Mouse (Mus musculus): ENCODE data around the gene 2810004N23Rik. TPM values are rescaled to one million over a fixed set of nuclear protein-coding genes. Genes with fewer than 3 reads are reported as not detected.
"Not testable (repeated sequence)": the region's sequence is repeated elsewhere in the genome, so short reads cannot be mapped to it uniquely, and the experiment has no call there.

Gene 2810004N23Rik
- polyA plus RNA-seq, 1 experiment from 2014 or later, result 42.8 TPM

DNA sequence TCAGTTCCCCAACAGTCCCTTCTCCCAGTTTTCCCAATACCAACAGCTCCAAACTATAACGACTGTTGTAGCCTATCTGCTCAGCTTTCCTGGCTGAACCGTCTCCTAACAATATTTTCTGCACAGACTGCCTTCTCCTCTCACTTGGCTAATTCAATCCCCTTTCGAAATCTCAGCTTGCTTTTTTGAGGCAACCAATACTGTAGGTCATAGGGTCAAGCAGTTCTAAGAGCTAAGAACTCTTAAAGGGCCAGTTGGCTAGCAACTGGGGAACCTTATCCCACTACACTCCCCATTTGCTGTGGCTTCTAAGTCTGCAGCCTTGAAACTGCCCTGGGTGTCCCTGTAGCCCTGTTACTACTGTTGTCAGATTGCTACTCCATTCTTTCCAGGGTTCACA lies 17.8 kb downstream of the 2810004N23Rik start:
- Histone ChIP-seq H3K9ac (ENCODE audit: low read depth, low read length) (no peak overlapping the region), H3K36me3 (ENCODE audit: control insufficient read depth, insufficient read depth, low read length) (peaks cover 11% of the 10 kb centered on the region), H3K4me3 (ENCODE audit: low read length) (no peak overlapping the region), H3K9me3 (ENCODE audit: control insufficient read depth, low read length) (no peaks in the 10 kb centered on the region), H3K27ac (ENCODE audit: low read length) (no peak overlapping the region), H3K27me3 (replicated peaks; ENCODE audit: control insufficient read depth, insufficient read depth, low read length) (no peaks in the 10 kb centered on the region), H3K4me1 (ENCODE audit: control insufficient read depth, insufficient read depth, low read length) (no peaks in the 10 kb centered on the region), H3K4me2 (ENCODE audit: low read depth, low read length) (no peak overlapping the region)
- 71% methylated on average over 3 of the region's 3 CpGs for WGBS
- ATAC-seq, result no peak

GRCm38 (mm10) chr8:124842929-124843328 lies 20.0 kb downstream of the 2810004N23Rik start:
- not testable (repeated sequence) for H3K4me3 ChIP-seq (ENCODE audit: low read length); H3K4me1 ChIP-seq (ENCODE audit: control insufficient read depth, insufficient read depth, low read length); H3K27ac ChIP-seq (ENCODE audit: low read length); H3K9ac ChIP-seq (ENCODE audit: low read depth, low read length); H3K4me2 ChIP-seq (ENCODE audit: low read depth, low read length); ATAC-seq; H3K27me3 ChIP-seq (replicated peaks; ENCODE audit: control insufficient read depth, insufficient read depth, low read length); H3K9me3 ChIP-seq (ENCODE audit: control insufficient read depth, low read length)
- peaks cover 20% of the 10 kb centered on the region for H3K36me3 ChIP-seq (ENCODE audit: control insufficient read depth, insufficient read depth, low read length)
- 52% methylated on average over 1 of the region's 1 CpGs for WGBS

- H3K27ac ChIP-seq (ENCODE audit: low read length), result no peak overlapping the region
- no peaks in the 10 kb centered on the region for H3K9me3 ChIP-seq (ENCODE audit: control insufficient read depth, low read length)
- WGBS, result 88% methylated on average over 10 of the region's 10 CpGs
- H3K4me2 ChIP-seq (ENCODE audit: low read depth, low read length), result no peak overlapping the region
- H3K27me3 ChIP-seq (replicated peaks; ENCODE audit: control insufficient read depth, insufficient read depth, low read length), result no peaks in the 10 kb centered on the region
- no peak overlapping the region for H3K4me3 ChIP-seq (ENCODE audit: low read length)
- no peak for ATAC-seq
- no peaks in the 10 kb centered on the region for H3K4me1 ChIP-seq (ENCODE audit: control insufficient read depth, insufficient read depth, low read length)
- no peak overlapping the region for H3K9ac ChIP-seq (ENCODE audit: low read depth, low read length)
- H3K36me3 ChIP-seq (ENCODE audit: control insufficient read depth, insufficient read depth, low read length), result peaks cover 20% of the 10 kb centered on the region
These were observed 21.1 kb downstream of the 2810004N23Rik start for GRCm38 (mm10) chr8:124841775-124842174.

DNA sequence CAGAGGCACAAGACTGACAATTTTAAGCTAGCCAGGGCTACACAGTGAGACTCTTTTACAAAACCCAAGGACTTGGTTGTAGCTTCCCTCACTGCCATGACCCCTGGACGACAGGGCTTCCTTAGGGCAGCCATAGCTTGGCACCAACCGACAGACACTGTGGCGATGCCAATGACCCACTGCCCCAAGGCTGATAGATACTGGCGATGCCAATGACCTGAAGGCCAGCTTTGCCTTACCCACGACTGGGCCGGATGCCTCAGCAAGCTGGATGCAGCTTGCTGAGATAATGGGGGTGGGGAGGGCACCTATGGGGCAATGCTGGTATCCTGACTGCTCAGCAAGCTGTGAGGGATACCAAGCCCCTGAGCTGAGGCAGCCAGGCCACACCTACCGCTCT lies 22.0 kb downstream of the 2810004N23Rik start:
- Histone ChIP-seq H3K27me3 (replicated peaks; ENCODE audit: control insufficient read depth, insufficient read depth, low read length) (no peaks in the 10 kb centered on the region), H3K4me3 (ENCODE audit: low read length) (no peak overlapping the region), H3K9ac (ENCODE audit: low read depth, low read length) (no peak overlapping the region), H3K4me2 (ENCODE audit: low read depth, low read length) (no peak overlapping the region), H3K9me3 (ENCODE audit: control insufficient read depth, low read length) (no peaks in the 10 kb centered on the region), H3K27ac (ENCODE audit: low read length) (no peak overlapping the region), H3K4me1 (ENCODE audit: control insufficient read depth, insufficient read depth, low read length) (no peaks in the 10 kb centered on the region), H3K36me3 (ENCODE audit: control insufficient read depth, insufficient read depth, low read length) (peaks cover 20% of the 10 kb centered on the region)
- no peak for ATAC-seq
- 94% methylated on average over 7 of the region's 7 CpGs for WGBS

GRCm38 (mm10) chr8:124839371-124839770 lies 23.5 kb downstream of the 2810004N23Rik start:
- ATAC-seq, result no peak
- H3K9ac ChIP-seq (ENCODE audit: low read depth, low read length), result no peak overlapping the region
- H3K27ac ChIP-seq (ENCODE audit: low read length), result no peak overlapping the region
- H3K9me3 ChIP-seq (ENCODE audit: control insufficient read depth, low read length), result no peaks in the 10 kb centered on the region
- peaks cover 20% of the 10 kb centered on the region for H3K36me3 ChIP-seq (ENCODE audit: control insufficient read depth, insufficient read depth, low read length)
- H3K4me2 ChIP-seq (ENCODE audit: low read depth, low read length), result no peak overlapping the region
- H3K4me1 ChIP-seq (ENCODE audit: control insufficient read depth, insufficient read depth, low read length), result no peaks in the 10 kb centered on the region
- WGBS, result 92% methylated on average over 10 of the region's 10 CpGs
- H3K4me3 ChIP-seq (ENCODE audit: low read length), result no peak overlapping the region
- no peaks in the 10 kb centered on the region for H3K27me3 ChIP-seq (replicated peaks; ENCODE audit: control insufficient read depth, insufficient read depth, low read length)

DNA sequence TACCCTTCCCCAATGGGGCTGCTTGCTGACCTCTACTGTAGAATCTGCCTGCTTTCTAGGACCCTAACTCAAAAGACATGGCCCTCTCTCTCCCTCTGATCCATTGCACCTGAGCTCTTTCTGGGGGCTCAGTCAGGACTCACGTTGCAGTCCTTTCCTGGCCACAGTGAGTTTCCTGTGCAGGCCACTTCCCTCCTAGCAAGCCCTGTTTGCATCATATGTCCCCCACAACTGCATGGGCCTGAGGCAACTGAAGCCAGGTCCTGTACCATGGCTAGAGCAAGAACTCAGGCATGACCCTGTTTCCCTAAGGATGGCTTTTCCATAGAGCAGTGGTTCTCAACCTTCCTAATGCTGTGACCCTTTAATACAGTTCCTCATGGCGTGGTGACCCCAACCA lies 25.0 kb downstream of the 2810004N23Rik start:
- Histone ChIP-seq H3K4me3 (ENCODE audit: low read length) (no peak overlapping the region), H3K27me3 (replicated peaks; ENCODE audit: control insufficient read depth, insufficient read depth, low read length) (no peaks in the 10 kb centered on the region), H3K9ac (ENCODE audit: low read depth, low read length) (no peak overlapping the region), H3K4me2 (ENCODE audit: low read depth, low read length) (no peak overlapping the region), H3K9me3 (ENCODE audit: control insufficient read depth, low read length) (no peaks in the 10 kb centered on the region), H3K4me1 (ENCODE audit: control insufficient read depth, insufficient read depth, low read length) (peaks cover 3% of the 10 kb centered on the region; the same call in 1 of the 2 replicates), H3K27ac (ENCODE audit: low read length) (no peak overlapping the region), H3K36me3 (ENCODE audit: control insufficient read depth, insufficient read depth, low read length) (peaks cover 20% of the 10 kb centered on the region)
- ATAC-seq, result no peak
- 86% methylated on average over 2 of the region's 2 CpGs for WGBS

- Histone ChIP-seq H3K27me3 (replicated peaks; ENCODE audit: control insufficient read depth, insufficient read depth, low read length) (no peaks in the 10 kb centered on the region), H3K4me3 (ENCODE audit: low read length) (no peak overlapping the region), H3K9ac (ENCODE audit: low read depth, low read length) (no peak overlapping the region), H3K4me2 (ENCODE audit: low read depth, low read length) (no peak overlapping the region), H3K4me1 (ENCODE audit: control insufficient read depth, insufficient read depth, low read length) (peaks cover 3% of the 10 kb centered on the region; the same call in 1 of the 2 replicates), H3K9me3 (ENCODE audit: control insufficient read depth, low read length) (no peaks in the 10 kb centered on the region), H3K27ac (ENCODE audit: low read length) (no peak overlapping the region), H3K36me3 (ENCODE audit: control insufficient read depth, insufficient read depth, low read length) (peaks cover 20% of the 10 kb centered on the region)
- 83% methylated on average over 2 of the region's 2 CpGs for WGBS
- ATAC-seq, result no peak
These were observed 26.0 kb downstream of the 2810004N23Rik start for GRCm38 (mm10) chr8:124836907-124837306.

- Histone ChIP-seq H3K4me1 (ENCODE audit: control insufficient read depth, insufficient read depth, low read length) (peaks cover 3% of the 10 kb centered on the region; the same call in 1 of the 2 replicates), H3K27ac (ENCODE audit: low read length) (no peak overlapping the region), H3K4me3 (ENCODE audit: low read length) (no peak overlapping the region), H3K9ac (ENCODE audit: low read depth, low read length) (no peak overlapping the region), H3K4me2 (ENCODE audit: low read depth, low read length) (no peak overlapping the region), H3K9me3 (ENCODE audit: control insufficient read depth, low read length) (no peaks in the 10 kb centered on the region), H3K36me3 (ENCODE audit: control insufficient read depth, insufficient read depth, low read length) (peaks cover 15% of the 10 kb centered on the region), H3K27me3 (replicated peaks; ENCODE audit: control insufficient read depth, insufficient read depth, low read length) (no peaks in the 10 kb centered on the region)
- no peak for ATAC-seq
- 85% methylated on average over 7 of the region's 7 CpGs for WGBS
These were observed 26.6 kb downstream of the 2810004N23Rik start for GRCm38 (mm10) chr8:124836273-124836672.

GRCm38 (mm10) chr8:124835848-124836247 lies 27.1 kb downstream of the 2810004N23Rik start:
- Histone ChIP-seq H3K36me3 (ENCODE audit: control insufficient read depth, insufficient read depth, low read length) (peaks cover 14% of the 10 kb centered on the region), H3K9ac (ENCODE audit: low read depth, low read length) (no peak overlapping the region), H3K9me3 (ENCODE audit: control insufficient read depth, low read length) (no peaks in the 10 kb centered on the region), H3K4me2 (ENCODE audit: low read depth, low read length) (no peak overlapping the region), H3K4me3 (ENCODE audit: low read length) (no peak overlapping the region), H3K27ac (ENCODE audit: low read length) (no peak overlapping the region), H3K4me1 (ENCODE audit: control insufficient read depth, insufficient read depth, low read length) (peaks cover 3% of the 10 kb centered on the region; the same call in 1 of the 2 replicates), H3K27me3 (replicated peaks; ENCODE audit: control insufficient read depth, insufficient read depth, low read length) (no peaks in the 10 kb centered on the region)
- ATAC-seq, result no peak

All from intestine, embryonic 16.5 days (tissue).